Mouse (Mus musculus): ENCODE data around the gene Hist1h2af.
"Not testable (repeated sequence)": the region's sequence is repeated elsewhere in the genome, so short reads cannot be mapped to it uniquely, and the experiment has no call there.

The Hist1h2af gene

DNA sequence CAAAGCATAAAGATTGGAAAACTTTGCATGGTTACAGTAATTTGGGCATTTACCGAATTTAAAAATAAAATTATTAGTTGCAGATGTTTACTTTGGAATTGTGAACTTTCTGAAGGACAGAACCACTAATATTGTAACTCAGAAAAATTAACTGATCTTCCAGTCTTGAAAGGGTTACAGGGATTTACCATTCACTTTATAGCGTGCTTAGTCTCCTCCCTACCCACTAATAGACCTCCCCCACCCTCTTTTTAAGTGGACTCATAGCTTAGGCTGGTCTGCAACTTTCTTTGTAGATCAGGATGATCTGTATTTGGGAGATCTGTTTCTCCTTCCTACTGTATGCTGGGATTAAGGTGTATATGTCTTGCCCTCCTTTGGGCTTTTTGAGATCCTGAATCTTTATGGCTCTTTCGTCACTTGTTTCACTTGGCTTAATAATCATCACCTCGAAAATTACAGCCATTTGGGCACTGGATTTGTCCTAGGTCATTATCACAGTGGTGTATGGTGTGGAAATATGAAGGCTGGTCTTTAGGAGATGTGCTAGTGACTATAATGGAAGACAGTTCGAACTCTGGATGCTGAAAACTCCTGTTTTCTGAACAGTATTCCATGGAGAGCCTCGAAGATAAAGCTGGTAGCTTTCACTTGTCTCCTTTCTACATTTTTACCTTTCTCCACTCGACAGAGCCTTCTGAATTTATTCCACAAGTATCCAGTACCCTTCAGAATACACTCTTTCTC is 2.5 kb downstream of the Hist1h2af start:
- no peak for DNase-seq

DNA sequence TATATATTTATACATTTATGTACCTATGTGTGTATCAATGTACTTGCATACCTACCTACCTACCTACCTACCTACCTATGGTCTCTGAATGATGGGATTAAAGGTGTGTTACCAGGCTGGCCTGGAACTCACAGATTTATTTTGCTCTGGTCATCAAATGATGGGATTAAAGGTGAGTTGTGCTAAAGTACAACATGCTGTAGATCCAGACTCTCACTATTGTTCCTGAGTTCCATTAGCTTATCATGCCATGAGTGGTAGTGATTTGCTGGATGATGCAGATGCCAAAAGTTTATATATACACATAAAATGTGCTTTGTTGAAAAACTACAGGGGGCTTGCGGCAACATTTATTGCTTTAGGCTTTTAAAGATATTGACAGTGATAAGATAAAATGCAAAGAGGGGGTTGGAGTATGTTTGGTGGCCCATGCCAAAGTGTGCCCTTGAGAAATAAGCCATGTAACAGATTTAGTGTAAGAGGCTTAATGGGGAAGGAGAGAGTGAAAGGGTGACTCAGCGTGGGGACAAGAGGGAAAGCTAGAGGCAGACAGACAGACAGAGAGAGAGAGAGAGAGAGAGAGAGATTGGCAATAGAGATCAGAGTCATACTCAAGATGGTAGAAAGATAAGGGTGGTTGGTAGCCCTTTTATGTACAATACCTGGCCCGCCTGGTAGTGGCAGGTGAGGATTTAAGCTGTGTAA is 3.5 kb downstream of the Hist1h2af start:
- no peak for DNase-seq

DNA sequence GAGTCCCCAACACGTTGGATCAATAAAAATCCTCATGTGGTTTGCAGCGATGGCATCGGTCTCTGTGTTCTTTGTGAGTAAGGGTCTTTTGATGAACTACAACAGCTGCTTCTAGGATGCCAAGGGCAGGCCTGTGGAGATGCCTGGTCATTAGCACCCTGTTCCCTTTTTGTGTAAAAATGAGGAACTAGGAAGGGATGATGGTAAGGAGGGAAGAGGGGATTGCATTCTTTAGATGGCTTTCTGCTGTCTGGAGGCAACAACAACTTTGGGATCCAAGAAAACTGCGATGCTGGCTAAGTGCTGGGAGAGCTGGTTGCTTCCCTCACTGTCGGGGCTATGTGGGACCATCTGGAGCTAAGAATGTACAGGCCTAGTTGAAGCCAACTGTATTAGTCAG is 4.5 kb downstream of the Hist1h2af start:
- no peak for DNase-seq

DNA sequence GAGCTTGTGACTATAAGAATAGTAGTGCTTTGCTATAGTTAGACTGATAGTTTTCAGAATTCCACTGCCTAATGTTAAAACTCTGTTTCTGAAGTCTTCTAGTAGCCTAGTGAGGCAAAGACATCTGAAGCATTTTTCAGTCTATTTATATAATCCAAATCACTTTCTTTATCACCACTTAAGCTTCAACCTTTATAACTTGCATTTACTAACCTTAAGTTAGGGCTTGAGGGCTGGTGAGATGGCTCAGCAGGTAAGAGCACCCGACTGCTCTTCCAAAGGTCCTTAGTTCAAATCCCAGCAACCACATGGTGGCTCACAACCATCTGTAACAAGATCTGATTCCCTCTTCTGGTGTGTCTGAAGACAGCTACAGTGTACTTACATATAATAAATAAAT is 6.1 kb downstream of the Hist1h2af start:
- not testable (repeated sequence) for DNase-seq

DNA sequence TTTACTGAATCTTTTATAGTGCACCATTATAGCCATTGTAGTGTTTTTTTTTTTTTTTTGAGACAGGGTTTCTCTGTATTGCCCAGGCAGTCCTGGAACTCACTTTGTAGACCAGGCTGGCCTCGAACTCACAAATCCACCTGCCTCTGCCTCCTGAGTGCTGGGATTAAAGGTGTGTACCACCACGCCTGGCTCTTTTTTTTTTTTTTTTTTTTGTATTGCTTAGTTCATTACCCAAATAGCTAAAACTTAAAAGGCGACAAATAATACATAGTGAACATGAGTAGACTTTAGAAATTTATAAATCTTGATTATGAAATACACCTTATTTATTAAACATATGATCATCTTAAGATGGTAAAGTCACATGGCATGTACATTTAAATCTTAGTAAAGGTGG is 7.8 kb downstream of the Hist1h2af start:
- no peak for DNase-seq

DNA sequence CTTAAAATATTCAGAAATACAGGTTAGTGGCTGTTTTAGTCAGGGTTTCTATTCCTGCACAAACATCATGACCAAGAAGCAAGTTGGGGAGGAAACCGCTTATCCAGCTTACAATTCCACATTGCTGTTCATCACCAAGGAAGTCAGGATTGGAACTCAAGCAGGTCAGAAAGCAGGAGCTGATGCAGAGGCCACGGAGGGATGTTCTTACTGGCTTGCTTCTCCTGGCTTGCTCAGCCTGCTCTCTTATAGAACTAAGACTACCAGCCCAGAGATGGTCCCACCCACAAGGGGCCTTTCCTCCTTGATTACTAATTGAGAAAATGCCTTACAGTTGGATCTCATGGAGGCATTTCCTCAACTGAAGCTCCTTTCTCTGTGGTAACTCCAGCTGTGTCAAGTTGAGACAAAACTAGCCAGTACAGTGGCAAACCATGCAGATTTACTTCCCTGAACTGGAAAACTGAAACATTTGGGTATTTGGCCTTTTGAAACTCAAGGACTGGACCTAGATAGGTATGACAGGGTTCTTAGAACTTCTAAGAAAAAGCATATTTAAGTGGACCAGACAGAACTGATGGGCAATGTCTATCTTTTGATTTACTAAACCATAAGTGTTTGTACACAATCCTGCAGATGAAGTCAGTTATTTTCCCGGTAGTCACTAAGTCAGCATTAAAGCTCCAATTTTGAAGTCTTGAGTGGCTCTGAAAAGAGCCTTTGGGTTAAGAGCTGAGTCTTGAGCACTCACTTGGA is 8.7 kb downstream of the Hist1h2af start:
- DNase-seq, result not testable (repeated sequence)

DNA sequence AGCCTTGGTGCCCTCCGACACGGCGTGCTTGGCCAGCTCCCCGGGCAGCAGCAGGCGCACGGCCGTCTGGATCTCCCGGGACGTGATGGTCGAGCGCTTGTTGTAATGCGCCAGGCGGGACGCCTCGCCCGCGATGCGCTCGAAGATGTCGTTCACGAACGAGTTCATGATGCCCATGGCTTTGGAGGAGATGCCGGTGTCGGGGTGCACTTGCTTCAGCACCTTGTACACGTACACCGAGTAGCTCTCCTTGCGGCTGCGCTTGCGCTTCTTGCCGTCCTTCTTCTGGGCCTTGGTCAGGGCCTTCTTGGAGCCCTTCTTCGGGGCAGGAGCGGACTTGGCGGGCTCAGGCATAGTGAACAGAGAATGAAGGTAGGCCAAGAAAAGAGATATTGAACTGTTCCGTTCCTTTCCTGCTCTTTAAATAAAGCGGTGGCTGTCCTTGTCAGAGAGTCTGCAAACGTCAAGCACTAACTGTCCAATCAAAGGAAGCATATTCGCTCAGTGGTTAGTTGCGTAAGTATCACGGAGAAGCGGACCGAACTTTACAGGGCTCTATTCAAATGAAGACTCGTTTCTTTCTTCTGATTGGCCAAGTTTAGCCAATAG is 9.4 kb downstream of the Hist1h2af start, which contains the start of gene Hist1h2bh:
TSS of gene Hist1h2bh (minus strand) at position 394 of the 609 bp plus-strand sequence.
- DNase-seq, result not testable (repeated sequence)

DNA sequence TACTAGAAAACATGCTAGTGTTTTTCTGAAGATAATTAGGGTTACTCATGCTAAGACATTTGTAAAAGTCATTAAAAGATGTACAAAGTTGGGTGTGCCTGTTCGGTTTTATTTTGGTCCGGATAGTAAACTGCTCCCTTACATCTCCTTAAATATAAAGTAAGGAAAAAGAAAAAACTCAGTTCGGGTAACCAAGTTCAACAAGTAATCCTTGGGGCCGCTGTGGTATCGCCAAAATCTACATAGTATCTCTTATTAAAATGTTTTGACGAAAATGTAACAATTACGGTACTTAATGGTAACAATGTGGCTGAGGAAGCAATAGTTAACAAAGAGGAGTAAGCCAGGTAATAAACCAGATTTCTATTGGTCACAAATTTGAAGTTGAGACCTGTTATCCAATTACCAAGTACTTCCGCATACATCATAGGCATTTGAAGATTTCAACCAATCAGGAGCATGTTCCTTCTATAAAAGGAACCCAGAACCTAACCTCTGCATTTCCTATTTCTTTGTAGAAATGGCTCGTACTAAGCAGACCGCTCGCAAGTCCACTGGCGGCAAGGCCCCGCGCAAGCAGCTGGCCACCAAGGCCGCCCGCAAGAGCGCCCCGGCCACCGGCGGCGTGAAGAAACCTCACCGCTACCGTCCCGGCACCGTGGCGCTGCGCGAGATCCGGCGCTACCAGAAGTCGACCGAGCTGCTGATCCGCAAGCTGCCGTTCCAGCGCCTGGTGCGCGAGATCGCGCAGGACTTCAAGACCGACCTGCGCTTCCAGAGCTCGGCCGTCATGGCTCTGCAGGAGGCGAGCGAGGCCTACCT is 10.5 kb downstream of the Hist1h2af start, which contains the start of gene Hist1h3f:
TSS of gene Hist1h3f (plus strand) at position 88 of the 822 bp plus-strand sequence.
- DNase-seq, result peak; percentile 68

DNA sequence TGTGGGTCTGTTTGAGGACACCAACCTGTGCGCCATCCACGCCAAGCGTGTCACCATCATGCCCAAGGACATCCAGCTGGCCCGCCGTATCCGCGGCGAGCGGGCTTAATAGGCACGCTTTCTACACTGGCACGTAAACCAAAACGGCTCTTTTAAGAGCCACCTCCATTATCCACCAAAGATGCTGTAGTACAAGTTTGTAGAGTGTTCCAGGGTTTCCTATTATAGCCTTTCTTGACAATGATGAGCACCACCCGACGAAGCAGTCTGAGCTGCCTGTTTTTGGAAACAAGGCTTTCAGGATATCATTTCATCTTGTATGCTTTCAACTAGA is 11.0 kb downstream of the Hist1h2af start:
- not testable (repeated sequence) for DNase-seq

DNA sequence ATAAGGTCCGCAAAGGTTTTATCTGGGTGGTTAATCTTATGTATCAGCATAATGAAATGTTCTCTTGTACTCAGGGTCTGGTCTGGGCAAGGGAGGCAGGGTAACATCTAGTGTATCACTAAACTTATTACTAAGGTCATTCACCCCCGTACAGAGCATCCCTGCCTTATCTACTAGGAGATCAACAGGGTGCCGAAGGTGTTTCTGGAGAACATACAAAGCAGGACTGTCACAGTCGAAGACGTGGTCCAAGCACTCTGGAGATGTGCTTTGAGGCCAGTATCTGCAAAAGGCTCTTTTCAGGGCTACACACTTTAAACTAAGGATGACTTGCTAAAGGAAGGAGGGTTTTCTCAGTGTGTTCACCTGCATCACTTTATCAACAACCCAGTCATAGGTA is 13.0 kb downstream of the Hist1h2af start:
- no peak for DNase-seq

DNA sequence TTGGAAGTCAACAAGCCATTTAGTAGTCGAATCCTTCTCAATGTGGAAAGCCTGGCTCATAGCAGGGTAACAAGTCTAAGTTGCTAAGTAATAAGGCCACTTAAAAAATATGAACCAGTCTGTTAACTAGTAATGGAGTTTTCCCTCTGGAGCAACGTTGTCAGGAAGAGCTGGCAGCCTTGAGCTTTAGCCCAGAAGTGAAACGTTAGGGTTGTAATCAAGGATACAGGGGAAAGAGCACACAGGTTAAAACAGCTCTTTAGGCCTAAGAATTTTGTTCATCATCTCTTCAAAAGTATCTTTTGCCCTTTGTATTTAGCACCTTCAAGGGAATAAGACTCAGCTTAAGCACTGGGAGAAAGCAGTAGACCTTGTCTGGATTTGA is 17.0 kb downstream of the Hist1h2af start:
- no peak for DNase-seq

DNA sequence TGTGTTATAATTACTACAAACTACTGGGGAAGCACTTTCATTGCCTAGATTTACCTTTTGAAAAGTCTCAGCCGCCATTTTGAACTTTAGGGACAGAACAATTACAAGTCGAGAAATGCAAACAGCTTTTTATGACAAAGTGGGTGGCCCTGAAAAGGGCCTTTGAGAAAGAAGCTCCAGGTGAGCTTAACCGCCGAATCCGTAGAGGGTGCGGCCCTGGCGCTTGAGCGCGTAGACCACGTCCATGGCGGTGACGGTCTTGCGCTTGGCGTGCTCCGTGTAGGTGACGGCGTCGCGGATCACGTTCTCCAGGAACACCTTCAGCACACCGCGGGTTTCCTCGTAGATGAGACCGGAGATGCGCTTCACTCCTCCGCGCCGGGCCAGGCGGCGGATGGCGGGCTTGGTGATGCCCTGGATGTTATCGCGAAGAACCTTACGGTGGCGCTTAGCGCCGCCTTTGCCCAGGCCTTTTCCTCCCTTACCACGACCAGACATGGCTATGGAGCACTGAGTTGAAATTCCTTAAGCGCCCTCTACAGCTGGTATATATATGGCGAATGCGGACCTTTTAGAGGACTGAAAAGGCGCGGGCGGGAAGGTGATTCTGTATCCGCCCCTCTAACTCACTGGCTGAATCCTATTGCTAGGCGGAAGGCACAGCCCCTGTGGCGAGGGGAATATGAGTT is 17.6 kb downstream of the Hist1h2af start, which contains the start of gene Hist1h4f:
TSS of gene Hist1h4f (minus strand) at position 503 of the 689 bp plus-strand sequence.
- DNase-seq, result peak; percentile 86

DNA sequence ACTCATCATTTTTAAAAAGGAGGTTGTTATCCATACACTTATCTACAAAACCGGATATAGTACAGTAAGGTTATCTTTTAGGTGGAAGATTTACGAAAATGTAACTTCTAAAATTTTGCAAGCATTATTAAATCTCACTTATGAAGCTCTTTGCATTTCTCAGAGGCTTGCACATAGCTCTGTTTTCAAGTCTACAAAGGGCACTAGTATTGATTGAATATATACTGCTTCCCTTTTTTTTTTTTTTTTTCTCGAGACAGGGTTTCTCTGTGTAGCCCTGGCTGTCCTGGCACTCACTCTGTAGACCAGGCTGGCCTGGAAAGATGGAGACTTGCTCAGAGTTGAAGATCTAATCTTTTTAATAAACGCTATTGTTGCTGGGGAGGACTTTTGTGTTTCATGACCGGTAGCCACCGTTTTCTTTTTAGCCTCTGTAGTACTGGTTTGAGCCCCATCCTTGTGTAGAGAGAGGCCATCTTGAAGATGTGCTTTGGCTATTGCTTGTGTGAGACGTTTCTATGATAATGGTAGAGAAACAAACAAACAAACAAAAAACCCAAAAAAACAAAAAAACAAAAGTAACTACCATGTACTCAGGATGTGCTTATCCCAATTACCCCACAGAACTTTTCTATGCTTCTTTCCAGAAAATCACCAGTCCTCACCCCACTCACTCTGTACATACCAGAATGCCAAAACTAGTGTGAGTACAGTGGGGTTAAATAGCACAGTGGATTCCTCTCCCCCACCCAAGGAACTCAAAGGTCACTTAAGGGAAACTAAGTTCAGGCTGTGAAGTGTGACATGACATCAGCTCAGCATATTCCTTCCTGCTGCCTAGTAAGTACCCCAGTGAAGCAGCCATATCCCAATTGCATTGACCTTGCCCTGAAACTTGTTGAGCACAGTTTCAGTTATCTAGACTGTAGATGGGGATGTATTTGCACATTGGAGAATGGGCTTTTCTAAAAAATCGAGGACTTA is 18.5 kb downstream of the Hist1h2af start:
- no peak for DNase-seq

DNA sequence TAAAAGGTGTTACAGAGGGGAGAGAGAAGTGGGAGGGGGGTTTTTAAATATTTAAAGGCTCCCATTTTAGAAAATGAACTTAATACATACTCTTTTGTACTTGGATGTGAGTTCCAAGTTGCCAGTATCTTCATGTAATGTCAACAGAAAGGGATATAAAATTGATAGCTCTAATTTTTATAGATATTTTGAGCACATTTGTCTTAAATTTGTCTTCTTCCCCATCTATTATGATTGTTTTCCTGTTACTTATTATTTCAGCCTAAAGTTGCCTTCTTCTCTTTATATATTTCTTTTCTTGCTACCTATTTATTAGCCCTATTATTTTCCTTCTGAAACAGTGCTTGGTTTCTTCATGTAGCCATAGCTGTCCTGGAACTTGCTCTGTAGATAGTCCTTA is 19.3 kb downstream of the Hist1h2af start, which contains the start of gene Hist1h1d:
TSS of gene Hist1h1d (plus strand) at position 301 of the 400 bp plus-strand sequence.
- DNase-seq, result no peak

DNA sequence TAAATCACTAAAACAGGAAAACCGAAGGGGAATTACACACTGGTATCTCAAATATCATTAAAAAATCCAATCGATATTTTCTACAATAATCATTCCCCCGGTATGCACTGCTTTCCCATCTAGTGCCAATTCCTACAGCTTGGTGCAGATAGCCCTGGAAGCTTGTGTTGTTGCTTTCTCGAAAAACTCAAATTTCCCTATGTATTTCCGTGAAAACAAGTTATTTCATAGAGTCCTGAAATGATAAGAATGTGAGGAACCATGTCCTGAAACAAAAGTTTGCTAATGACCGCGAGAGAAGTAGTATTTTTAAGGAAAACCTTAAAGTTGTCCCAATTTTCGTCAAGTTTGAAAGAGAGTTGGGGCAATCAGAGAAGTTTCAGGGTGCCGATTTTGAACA is 20.7 kb downstream of the Hist1h2af start:
- DNase-seq, result no peak

DNA sequence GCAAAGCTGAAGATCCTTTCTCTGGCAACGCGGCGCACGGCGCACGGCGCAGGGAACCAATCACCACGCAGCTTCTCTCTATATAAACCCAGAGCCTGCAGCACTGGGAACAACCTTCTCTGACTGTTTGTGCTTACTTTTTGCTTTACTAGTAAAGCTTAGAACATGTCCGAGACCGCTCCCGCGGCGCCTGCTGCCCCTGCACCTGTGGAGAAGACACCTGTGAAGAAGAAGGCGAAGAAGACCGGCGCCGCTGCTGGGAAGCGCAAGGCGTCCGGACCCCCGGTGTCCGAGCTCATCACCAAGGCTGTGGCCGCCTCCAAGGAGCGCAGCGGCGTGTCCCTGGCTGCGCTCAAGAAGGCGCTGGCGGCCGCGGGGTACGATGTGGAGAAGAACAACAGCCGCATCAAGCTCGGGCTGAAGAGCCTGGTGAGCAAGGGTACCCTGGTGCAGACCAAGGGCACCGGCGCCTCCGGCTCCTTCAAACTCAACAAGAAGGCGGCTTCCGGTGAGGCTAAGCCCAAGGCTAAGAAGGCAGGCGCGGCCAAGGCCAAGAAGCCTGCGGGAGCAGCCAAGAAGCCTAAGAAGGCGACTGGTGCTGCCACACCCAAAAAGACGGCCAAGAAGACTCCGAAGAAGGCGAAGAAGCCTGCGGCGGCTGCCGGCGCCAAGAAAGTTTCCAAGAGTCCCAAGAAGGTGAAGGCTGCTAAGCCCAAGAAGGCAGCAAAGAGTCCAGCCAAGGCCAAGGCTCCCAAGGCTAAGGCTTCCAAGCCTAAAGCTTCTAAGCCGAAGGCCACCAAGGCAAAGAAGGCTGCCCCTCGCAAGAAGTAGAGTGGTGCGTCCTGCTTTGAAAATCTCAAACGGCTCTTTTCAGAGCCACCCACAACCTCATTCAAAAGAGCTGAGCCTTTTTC is 21.5 kb downstream of the Hist1h2af start:
- peak; percentile 65 for DNase-seq

DNA sequence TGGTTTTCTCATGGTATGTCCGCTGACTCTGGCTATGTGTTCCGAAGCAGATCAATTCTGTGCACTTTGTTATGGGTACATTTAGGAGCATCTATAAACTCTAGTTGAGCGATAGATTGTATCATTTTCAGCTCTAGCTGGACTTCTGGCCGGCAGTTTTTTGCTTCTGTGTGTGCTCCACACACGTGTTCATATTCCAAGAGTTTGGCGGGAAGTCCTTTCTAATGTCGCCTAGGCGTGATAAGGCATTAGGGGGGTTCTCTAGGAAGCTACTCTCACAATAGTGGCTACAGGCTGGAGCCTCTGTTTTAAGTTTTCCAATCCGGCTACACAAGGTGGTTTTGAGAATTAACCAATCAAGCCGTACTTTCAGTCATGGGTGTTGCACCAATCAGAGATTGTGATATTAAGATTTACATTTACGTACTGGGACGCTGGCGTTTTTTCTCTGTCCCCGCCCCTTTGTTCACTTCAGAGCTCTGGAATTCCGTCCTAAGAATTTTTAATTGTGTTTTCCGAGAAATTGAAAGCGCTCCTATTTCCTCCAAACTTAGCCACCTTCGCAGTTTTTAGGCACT is 22.2 kb downstream of the Hist1h2af start:
- DNase-seq, result peak; percentile 54

DNA sequence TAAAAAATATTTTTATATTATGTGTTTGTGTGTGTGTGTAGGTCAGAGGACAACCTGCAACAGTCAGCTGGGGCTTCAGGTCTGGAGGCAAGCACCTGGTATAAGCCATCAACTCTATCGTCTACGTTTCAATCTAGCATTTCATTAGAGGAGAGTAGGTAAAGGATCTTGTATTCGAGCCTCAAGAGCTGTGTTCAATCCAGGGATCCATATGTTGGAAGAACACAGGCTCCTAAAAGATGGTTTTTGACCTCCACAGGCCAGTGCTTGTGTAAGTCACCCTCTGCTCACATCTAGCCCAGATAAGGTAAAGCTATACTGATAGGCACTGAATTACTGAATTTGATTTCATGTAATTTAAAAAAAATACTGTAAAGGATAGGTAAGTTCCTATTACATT is 23.2 kb downstream of the Hist1h2af start:
- DNase-seq, result no peak

DNA sequence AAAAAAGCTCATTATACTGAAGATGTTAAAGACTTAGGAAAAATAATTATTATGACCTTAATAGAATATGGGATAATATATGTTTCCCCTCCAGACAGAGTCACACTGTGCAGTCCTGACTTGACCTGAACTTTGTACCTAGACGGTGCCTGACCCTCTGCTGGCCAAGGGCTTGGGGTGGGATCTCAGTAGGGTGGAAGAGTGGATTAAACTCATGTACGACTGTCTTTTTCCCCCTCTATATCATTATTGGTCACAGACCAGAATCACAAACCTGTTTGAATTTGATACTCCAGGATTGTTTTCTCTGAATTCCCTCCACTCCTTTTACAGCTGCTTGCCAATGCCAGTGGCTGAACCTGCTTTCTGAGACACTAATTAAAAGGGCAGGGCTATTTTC is 27.0 kb downstream of the Hist1h2af start:
- DNase-seq, result not testable (repeated sequence)

Data from cerebellum, adult 11 months (tissue).